In the genomic region with DNA sequence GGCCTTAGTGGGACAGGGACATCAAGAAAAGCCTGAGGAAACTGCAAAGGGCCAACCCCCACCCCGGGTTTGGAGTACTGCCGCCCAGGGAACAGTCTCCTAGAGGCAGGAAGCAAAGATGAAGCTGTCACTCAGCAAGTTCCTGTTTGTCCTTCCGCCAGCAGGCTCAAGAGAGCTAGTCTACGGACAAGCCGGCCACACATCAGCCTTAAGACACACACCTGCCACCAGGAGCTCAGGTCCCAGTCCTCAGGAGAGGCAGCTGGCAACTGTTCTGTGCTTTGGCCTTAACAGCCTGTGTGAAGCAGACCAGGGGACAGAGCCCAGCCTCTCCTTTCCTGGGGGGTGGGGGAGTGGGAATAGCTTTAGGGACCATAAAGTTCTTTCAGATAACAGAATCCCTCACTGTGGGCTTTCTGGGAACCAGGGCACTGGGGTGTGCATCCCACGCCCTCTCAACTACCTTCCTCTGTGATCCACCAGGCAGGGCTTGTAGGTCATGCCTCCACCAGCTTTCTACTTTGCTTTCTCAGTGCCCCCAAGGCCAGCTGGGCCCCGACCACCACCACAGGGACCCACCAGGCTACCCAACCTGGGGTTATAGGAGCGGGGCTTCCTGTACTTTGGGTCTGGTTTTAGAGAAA, we compare ENCODE assay signal across 8 mouse cellular contexts.
A peak's percentile ranks its signal among the peaks of the same experiment; 100 is the strongest.
DNase-seq lines count a peak whose midpoint lies in the region; ATAC-seq and TF ChIP-seq lines count a peak whose summit lies in the region.

No protein-coding gene starts in this region.

- no peak overlapping the region for H3K4me2 ChIP-seq in stomach, embryonic 15.5 days

- no peaks in the 10 kb centered on the region for H3K9me3 ChIP-seq in stomach, embryonic 15.5 days

- TF ChIP-seq CTCF in thymus, adult 2 months (IDR thresholded peaks at IDR 0.05; ENCODE audit: borderline replicate concordance, control insufficient read depth, extremely low read depth, insufficient read depth, low read length, poor library complexity): no peak
- TF ChIP-seq CTCF in heart, adult 2 months (IDR thresholded peaks at IDR 0.05): peak; percentile 20
- no peak for TF ChIP-seq CTCF in lung, adult 2 months (IDR thresholded peaks at IDR 0.05; ENCODE audit: insufficient read depth, low read length)

- H3K4me1 ChIP-seq in thymus, adult 2 months (replicated peaks; ENCODE audit: control insufficient read depth, insufficient read depth, low read length): peaks cover 8% of the 10 kb centered on the region; the same call in 1 of the 2 replicates
- peaks cover 24% of the 10 kb centered on the region for H3K4me1 ChIP-seq in heart, adult 2 months (ENCODE audit: control insufficient read depth, insufficient read depth, low read length)
- peaks cover 36% of the 10 kb centered on the region for H3K4me1 ChIP-seq in lung, adult 2 months (ENCODE audit: control insufficient read depth, insufficient read depth, low read length)
- peaks cover 43% of the 10 kb centered on the region for H3K4me1 ChIP-seq in stomach, embryonic 15.5 days

- 48% methylated on average over 8 of the region's 8 CpGs for WGBS in thymus, adult 2 months
- 16% methylated on average over 8 of the region's 8 CpGs for WGBS in heart, adult 2 months
- 28% methylated on average over 8 of the region's 8 CpGs for WGBS in lung, adult 2 months
- WGBS in stomach, embryonic 15.5 days: 56% methylated on average over 8 of the region's 8 CpGs

- ATAC-seq in stomach, embryonic 15.5 days (ENCODE audit: insufficient read depth, low FRiP score, low read depth): no peak

- H3K27me3 ChIP-seq in thymus, adult 2 months (ENCODE audit: control insufficient read depth, insufficient read depth, low read length): no peaks in the 10 kb centered on the region
- H3K27me3 ChIP-seq in heart, adult 2 months (ENCODE audit: control insufficient read depth, insufficient read depth, low read length): no peaks in the 10 kb centered on the region
- no peaks in the 10 kb centered on the region for H3K27me3 ChIP-seq in stomach, embryonic 15.5 days (replicated peaks)

- H3K4me3 ChIP-seq in thymus, adult 2 months (ENCODE audit: control insufficient read depth, insufficient read depth, low read length): no peak overlapping the region
- peak overlapping the region; percentile 11; the same call in 1 of the 2 replicates for H3K4me3 ChIP-seq in heart, adult 2 months
- no peak overlapping the region for H3K4me3 ChIP-seq in lung, adult 2 months (replicated peaks; ENCODE audit: extremely low read depth, low read depth, low read length)
- no peak overlapping the region for H3K4me3 ChIP-seq in stomach, embryonic 15.5 days (replicated peaks)

- no peak for TF ChIP-seq POLR2A in thymus, adult 2 months (IDR thresholded peaks at IDR 0.05; ENCODE audit: control insufficient read depth, extremely low read depth, insufficient read depth, low read length, poor library complexity)
- no peak for TF ChIP-seq POLR2A in heart, adult 2 months (IDR thresholded peaks at IDR 0.05; ENCODE audit: insufficient read depth, low read depth, low read length)
- TF ChIP-seq POLR2A in lung, adult 2 months (IDR thresholded peaks at IDR 0.05; ENCODE audit: borderline replicate concordance, extremely low read depth, low read depth, low read length): peak; percentile 43; the same call in 1 of the 2 replicates

- no peak for DNase-seq in thymus, adult 2 months
- DNase-seq in thymus, postnatal 14 days: no peak
- peak; percentile 72 to 80 for DNase-seq in heart, adult 2 months
- peak; percentile 64 for DNase-seq in kidney, adult 18-20 months
- peak; percentile 58 for DNase-seq in lung, adult 2 months
- DNase-seq in thymus, postnatal 10 days (ENCODE audit: low spot score in 2 of 2): no peak
- DNase-seq in urinary bladder, adult 2 months (ENCODE audit: low spot score): no peak

- peak overlapping the region; percentile 11 for H3K9ac ChIP-seq in heart, adult 2 months (ENCODE audit: low read depth, low read length)
- H3K9ac ChIP-seq in stomach, embryonic 15.5 days: no peak overlapping the region

- H3K27ac ChIP-seq in thymus, adult 2 months (ENCODE audit: control insufficient read depth, insufficient read depth, low read length): peak overlapping the region; percentile 29; the same call in 1 of the 2 replicates
- H3K27ac ChIP-seq in heart, adult 2 months: peak overlapping the region; percentile 98
- H3K27ac ChIP-seq in stomach, embryonic 15.5 days: peak overlapping the region; percentile 76

- intact Hi-C loops in heart, adult 2 months (cut with DNase I): loop anchor here (2.0 kb wide), 2 partner anchors 43 to 57 kb away; no protein-coding TSS in a partner anchor

- TF ChIP-seq EP300 in heart, adult 2 months (IDR thresholded peaks at IDR 0.05; ENCODE audit: insufficient read depth, low read depth, low read length): no peak

- H3K79me2 ChIP-seq in heart, adult 2 months (replicated peaks; ENCODE audit: control insufficient read depth, insufficient read depth, low read length): no peaks in the 10 kb centered on the region

- peaks cover 21% of the 10 kb centered on the region for H3K36me3 ChIP-seq in thymus, adult 2 months (ENCODE audit: control insufficient read depth, insufficient read depth, low read length)
- peaks cover 15% of the 10 kb centered on the region for H3K36me3 ChIP-seq in heart, adult 2 months (ENCODE audit: control insufficient read depth, insufficient read depth, low read length)
- H3K36me3 ChIP-seq in stomach, embryonic 15.5 days: no peaks in the 10 kb centered on the region

Comparison
In these comparisons a context has a peak if more than half of its experiments do, and no peak if none do; other contexts are left out.
1. DNase-seq: peak in heart, adult 2 months (2 of 2), kidney, adult 18-20 months (single experiment) and lung, adult 2 months (single experiment); none in thymus, adult 2 months (single experiment), thymus, postnatal 14 days (single experiment), thymus, postnatal 10 days (0 of 2) and urinary bladder, adult 2 months (single experiment).
2. H3K27ac ChIP-seq: peak in every context shown above with its lines; median percentile 98 in heart, adult 2 months; 76 in stomach, embryonic 15.5 days; 29 in thymus, adult 2 months.